Mouse (Mus musculus): ENCODE results near the gene Hdac10.

Hdac10 gene

DNA sequence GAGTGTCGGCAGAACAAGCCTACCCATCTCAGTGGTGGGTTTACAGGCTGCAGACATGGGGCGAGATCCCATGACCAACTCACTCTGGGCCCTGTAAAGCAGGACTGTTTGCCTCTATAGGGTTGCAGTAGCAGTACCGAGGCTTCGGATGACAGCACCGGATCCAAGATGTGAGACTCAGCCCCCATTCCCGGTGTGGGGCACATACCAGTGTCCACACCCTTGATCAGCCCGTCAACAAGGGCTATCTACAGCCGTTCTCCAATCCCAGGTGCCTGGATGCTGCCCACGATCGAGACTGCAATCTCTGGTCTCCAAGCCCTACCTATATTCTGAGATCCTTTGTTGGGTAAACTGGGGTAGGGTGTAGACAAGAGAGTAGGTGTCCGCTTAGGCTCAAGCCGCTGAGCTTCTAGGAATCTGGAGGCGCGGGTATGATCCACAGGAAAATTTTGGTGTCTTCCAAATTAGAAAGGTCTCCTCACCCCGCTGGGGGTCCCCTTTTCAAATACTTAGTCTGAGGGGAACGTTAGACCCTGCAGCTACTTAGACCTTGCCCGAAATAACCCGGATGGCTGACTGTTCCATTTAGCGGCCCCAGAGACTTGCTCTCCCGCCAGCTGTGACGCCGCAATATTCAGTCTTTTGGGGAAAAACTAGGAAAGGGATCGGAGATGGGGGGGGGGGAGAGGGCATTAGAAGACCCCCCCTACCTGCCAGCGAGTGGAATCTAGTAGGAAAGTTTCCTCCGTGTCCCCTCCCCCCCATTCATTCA, 20.2 kb upstream of the Hdac10 start:
- no peak for DNase-seq (ENCODE audit: low spot score)

DNA sequence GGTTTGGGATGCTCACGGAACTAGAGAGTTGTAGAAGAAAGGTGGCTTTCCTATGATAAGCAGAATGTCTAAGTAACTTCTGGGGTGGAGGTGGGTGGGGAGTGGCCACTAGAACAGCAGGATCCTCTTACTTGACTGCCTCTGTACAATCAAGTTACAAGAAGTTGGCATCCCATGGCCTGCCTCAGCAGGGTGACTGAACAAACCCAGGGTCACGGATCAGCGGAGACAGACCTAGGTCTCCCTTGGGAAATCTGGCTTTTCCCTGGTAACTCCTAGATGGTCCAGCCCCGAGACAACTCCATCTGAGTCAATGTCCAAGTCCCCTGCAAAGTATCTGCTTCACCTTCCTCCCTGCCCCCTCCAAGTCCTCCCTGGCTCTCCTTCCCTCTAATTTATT, 19.4 kb upstream of the Hdac10 start:
- DNase-seq (ENCODE audit: low spot score): no peak

DNA sequence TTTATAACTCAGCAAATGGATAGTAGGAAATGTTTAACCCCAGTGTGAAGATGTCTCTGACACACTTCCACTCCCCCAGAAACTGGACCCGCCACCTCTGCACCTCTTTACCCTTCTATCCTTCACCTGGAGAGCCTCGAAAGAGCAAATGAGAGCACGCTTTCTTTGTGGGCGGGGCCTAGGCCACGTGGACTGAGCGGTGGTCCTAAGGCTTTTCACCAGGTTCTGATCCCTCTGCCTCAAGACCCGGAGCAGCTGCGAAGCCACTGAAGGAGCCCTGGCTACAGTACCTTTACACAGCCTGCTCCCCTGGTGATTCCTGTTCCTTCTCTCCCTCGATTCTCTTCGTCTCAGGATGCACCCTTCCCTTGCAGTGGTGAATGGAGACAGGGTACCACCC, 19.0 kb upstream of the Hdac10 start:
- no peak for DNase-seq (ENCODE audit: low spot score)

DNA sequence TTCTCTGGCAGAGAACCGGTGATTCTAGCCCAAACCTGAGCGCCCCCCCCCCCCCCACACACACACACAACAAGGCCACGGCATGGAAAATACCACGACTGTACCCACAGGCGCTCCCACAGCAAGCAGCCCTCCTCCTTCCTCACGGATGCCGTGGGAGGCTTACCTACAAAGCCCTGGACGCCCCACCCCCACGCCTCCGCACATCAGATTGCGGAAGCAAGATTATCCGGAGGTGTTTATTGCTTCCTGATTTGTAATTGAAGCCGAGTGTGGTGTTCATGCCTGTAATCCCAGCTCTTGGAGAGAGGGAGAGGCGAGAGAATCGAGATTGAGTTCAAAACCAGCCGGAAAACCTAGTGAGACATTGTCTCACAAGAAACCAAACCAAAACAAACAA, 18.5 kb upstream of the Hdac10 start:
- DNase-seq (ENCODE audit: low spot score): no peak

DNA sequence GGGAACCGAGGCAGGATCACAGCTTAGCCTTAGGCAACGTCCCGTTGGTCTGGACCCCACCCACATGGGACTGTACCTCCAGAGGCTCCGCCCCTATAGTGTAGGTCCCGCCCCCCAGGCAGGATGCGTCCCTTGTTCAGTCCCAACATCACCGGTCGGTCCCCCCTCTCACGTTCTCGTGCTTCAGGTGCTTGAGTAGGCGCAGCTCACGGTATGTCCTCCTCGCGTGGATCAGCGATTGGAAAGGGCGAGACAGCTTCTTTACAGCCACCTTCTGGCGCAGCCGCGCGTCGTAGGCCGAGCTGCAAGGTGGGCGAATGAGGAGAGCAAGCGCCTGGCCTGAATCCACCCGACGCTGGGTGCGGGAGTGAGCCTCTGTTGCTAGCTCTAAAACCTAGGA, 18.0 kb upstream of the Hdac10 start:
- no peak for DNase-seq (ENCODE audit: low spot score)

DNA sequence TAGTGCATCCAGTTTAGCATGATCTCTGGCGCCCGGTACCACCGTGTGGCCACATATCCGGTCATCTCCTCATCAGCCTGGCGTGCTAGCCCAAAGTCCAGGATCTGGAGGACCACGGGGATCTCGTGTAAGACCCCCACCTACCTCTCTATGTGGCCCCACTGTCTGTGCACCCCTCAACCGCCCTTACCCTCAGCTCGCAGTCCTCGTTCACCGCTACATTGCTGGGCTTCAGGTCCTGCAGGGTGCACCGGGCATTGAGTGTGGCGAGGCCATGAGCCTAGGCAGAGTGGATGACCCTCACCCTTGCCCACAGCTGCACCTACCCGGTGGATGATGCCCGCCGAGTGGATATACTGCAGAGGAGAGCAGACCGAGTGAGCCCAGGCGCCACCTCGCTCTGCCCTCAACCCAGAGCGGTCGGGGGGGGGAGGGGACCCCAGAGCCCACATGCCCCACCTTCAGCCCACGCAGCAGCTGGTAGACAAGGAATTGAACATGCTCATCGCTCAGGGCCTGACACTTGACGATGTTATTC, 17.4 kb upstream of the Hdac10 start:
- no peak for DNase-seq (ENCODE audit: low spot score)

DNA sequence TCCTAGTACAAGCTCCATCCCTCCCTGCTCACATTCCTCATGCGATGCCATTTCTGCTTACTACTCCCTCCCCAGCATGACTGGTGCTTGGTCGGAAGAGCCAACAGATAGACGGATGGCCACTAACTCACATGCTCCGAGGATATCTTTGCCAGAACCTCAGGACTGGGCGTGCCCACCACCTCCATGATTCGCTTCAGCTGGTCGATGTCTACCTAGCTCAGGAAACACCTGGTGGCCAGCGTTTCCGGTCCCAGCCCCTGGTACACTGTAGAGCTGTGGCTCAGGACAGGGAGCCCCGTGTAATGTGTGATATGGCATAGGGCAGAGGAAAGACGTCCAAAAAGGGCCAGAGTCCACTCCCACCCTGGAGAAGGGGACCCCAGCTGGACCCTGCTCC, 16.5 kb upstream of the Hdac10 start:
- DNase-seq (ENCODE audit: low spot score): no peak

DNA sequence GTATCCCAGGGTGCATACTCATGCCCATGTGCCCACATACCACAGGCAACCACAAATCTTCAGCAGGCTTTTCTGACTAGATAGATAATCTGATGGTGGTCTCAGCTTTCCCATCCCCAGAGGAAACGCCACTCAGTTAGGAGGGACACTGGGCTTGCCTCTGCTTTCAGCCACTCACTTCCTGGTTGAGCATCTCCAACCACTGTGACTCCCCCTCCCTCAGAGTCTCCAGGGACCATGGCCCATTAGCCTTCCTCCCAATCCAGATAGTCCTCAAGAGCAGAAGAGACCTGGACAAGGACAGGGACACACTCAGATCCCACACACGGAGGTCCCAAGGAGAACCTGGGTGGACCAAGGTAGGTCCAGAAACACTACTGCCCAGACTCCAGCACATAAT, 14.6 kb upstream of the Hdac10 start:
- no peak for DNase-seq (ENCODE audit: low spot score)

DNA sequence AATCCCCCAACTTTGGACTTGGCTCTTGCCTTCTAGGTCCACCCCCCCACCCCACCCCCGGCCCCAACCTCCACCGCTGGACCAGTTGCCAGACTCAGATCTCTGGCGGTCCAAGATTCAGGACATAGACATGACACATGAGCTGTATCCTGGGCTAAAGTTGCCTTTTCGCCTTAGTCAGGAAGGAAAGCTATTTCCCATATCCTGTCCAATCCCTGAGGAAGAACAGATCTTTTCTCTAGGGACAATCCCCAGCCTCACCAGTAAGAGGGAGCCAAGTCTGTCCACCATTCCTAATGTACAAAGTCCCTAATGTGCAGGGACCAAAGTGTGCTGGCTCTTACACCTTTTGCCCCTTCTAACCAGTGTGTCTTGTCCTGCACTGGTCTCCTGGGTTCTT, 13.4 kb upstream of the Hdac10 start:
- DNase-seq (ENCODE audit: low spot score): no peak

DNA sequence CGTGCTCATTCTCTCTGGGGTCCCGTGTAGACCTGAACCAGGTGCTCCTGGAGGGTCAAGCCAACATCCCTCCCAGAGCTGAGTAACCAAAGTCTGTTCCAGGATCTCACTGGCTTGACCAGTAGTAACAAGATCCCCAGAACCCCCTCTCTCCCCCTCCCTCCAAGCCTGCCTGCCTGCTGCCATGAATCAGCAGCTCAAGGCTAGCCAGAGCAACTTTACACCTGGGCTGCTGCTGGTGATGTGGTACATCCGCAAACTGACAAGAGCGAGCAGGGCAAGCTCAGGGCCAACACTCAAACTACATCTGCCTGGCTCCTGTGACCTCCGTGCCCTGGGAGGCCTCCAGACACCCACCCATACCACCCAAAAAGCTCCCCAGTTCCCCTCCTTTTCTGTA, 12.9 kb upstream of the Hdac10 start:
- no peak for DNase-seq (ENCODE audit: low spot score)

DNA sequence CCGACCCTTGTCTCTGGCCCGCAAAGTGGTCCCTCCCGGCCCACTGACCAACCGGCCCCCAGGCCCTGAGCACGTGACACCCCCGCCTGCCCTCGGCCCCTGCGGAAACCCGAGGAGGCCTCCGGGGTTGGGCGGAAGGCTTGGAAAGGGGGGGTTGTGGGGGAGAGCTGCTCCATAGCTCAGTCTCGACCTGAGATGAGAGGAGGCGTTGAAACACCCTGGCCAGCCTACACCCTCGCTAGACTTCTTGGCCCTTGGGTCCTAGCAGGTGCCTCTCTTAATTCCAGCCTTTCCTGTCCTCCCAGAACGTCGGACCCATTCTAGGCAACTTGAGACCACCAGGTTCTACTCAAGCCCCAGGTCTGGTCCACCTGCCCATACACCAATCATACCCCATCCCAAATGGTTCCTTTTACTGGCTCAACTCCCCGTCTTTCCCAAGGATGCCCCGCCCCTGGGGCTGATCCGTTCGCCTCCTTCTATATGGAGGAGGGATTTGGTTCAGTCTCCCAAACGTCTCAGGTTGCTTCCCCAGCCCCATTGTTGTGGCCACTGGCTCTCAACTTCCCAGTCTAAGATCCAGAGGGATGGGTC, 12.3 kb upstream of the Hdac10 start, which contains the start of gene Mapk12:
TSS of gene Mapk12 (minus strand) at position 45 of the 594 bp plus-strand sequence.
- no peak for DNase-seq (ENCODE audit: low spot score)

DNA sequence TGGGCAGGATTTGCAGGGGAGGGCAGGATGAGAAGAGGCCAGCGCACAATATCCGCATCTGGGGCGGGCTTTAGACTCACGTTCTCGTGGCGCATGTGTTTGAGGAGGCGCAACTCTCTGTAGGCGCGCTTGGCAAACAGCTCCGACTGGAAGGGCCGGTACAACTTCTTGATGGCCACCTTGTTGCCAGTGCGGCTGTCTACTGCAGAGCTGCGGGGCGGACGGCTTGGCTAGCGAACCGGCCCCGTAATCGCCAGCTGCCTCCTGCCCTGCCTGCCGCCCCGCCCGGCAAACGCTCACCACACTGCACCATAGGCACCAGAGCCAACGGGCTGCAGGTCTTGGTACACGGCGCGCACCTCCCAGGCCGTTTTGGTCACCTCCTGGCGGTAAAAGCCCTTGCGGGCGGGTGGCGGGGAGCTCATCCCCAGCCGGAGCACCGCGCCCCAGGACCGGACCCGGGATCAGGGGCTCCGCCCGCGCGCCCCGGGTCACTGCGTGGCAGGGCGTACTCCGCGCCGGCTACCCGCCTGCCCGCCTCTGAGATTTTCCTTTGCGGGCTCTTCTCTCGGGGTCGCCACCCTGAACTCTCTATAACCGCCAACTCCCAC, 11.7 kb upstream of the Hdac10 start:
- DNase-seq (ENCODE audit: low spot score): no peak

DNA sequence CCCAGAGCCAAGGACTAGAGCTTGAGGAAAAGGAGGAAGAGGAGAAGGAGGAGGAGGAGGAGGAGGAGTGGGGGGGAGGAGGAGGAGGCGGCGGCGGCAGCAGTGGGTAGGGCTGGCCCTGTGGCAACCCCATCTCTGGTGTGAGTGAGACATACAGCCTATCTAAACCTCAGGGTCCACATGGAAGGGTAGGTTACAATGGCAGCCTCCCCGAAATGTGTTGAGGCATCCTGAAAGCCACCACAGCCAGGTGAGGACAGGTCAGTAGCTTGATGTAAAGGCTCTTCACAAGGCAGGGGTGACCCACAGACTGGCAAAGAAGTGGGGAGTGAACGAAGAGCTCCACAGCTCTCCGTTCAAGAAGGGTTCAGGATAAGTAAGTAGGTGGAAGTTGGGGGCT, 10.0 kb upstream of the Hdac10 start:
- DNase-seq (ENCODE audit: low spot score): no peak

DNA sequence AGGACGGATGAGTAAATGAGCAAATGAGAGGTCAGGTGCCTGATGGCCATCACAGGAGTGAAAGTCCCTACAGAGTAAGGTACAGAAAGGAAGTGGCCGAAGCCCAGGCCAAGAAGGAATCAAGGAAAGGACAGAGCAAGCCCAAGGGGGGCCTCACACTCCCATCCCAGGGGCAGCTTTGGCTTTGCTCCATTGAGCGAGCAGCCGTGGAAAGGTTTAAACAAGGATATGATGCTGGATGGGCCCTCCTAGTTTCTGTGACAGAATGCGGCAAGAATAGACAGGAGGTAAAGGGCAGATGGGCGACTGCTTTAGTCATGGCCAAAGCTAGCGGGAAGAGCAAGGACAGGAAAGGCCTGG, 9.5 kb upstream of the Hdac10 start:
- DNase-seq (ENCODE audit: low spot score): no peak

DNA sequence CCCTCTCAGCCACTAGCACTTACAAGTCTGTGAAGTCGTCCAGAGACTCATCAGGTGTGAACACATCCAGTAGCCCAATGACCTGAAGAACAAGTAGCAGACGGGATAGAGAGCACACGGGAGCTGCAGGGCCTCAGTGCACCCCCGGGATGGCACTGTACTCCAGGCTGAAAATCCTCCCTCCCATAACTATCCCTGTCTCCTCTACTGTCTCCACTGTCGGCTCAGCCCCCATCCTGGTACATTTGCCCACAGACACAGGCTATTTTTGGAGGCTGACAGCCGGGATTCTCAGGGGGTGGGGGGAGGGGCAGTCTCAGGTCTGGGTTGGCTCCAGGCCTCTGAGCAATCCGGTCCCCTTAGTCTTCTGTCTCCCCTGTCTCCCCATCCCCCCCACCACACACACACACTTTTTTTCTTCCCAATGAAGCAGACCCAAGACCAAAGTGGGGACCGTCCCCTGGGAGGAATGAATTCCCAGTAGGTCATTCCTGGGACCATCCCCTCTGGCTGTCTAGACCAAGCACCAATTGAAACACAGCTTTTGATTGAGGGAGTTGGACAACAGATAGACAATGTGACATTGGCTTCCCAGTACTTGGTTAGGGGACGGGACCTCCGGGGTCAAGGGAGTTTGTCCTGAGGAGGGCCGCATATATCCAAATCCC, 9.0 kb upstream of the Hdac10 start:
- no peak for DNase-seq (ENCODE audit: low spot score)

DNA sequence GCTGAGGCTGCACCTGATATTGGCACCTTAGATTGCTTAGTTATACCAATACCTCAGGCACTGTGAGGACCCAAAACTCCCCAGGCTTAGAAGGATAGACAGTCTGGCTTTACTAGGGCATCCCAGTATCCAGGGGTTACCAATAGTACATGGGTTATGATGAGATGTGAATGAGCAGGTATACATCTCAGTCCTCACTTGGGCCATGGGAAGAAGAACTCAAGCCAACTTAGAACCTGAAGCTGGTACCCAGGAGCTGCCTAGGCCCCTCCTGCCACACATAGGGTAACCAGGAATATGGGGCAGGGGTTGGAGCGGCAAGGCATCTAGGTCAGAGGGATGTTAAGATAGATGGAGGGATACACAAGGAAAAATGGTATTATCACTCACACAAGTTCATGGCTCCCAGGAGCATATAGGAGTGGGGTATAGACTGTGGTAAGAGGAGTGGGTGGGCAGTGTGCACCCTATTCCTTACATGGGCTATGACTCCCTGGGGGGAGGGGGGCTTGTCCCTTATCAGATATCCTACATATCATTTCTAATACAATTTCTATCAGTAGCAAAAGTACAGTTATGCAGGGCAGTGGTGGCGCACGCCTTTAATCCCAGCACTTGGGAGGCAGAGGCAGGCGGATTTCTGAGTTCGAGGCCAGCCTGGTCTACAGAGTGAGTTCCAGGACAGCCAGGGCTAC, 8.1 kb upstream of the Hdac10 start:
- no peak for DNase-seq (ENCODE audit: low spot score)

DNA sequence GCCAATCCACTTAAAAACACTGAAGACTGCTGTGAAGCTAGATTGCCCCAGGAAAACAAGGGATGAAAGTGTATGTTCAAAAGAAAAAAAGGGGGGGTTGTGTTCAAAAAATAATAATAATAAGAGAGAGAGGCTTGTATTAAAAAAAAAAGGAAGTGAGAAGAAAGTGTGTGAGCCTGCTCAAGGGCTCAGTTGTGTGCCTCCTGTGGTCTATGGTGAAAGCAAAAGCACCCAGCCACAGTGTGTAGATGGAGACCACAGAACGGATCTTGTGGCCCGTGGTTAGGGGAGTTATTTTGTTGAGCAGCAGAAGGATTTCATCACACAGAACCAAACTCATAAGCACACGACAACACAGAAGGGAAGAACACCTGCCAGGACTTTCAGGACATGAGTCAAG, 2.8 kb upstream of the Hdac10 start:
- DNase-seq (ENCODE audit: low spot score): no peak

DNA sequence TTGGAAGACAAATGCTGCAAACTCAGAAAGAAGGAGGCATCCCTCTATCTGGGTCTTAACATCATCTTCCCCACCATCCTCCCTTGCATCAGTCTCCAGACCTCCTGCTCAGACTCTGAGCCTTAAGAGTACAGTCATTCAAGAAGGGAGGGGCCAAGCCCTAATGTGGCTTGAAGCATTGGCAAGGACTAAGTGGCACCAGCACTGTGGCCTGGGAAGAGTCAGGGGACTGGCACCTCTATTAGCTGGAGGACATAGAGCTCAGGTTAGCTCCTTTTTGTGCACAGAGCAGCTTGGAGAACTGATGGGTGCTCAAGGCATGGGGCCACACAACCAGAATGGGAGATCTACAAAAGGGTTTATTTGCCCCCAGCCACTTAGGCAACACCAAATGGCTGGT, 1.7 kb upstream of the Hdac10 start:
- no peak for DNase-seq (ENCODE audit: low spot score)

DNA sequence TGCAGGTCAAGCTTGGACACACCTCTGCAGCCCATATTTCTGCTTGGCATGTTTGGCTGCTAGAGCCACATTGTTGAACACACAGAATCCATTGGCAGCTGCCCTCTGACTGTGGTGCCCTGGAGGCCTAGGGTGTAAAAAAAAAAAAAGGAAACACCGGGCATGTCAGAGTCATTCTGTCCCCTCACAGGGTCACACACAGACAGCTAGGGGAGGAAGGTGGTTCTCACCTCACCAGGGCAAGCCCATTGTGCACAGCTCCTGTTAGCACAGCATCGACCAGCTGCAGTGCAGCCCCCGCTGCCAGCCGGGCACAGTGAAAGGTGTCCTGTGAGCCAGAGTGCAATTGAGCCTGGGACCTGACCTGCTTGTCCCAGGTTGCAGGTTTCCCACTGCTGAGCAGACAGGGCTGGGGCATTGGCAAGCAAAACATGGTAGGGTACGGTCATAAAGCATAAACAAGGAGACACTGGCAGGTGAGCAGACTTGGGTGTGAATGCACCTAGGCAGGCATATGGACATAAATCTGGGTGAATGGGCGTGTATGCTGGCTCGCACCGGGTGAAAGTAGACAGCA, 1.0 kb downstream of the Hdac10 start:
- no peak for DNase-seq (ENCODE audit: low spot score)

DNA sequence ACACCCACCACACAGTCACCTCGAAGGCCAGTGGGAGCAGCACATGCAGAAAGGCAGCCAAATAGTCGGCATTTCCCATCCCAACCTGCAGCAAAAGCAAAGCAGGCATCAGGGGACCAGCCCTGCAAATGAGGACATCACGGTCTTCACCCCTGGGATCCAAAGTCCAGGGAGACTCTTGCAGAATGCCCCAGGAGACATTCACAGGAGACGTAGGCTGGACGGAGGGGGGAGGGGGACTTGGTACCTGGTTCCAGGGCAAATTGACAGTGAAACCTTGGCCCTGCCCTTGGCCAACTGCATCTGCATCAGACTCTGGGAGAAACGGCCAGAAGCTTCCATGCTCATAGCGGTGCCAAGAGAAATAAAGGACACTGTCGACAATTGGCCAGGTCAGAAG, 1.9 kb downstream of the Hdac10 start:
- no peak for DNase-seq (ENCODE audit: low spot score)

DNA sequence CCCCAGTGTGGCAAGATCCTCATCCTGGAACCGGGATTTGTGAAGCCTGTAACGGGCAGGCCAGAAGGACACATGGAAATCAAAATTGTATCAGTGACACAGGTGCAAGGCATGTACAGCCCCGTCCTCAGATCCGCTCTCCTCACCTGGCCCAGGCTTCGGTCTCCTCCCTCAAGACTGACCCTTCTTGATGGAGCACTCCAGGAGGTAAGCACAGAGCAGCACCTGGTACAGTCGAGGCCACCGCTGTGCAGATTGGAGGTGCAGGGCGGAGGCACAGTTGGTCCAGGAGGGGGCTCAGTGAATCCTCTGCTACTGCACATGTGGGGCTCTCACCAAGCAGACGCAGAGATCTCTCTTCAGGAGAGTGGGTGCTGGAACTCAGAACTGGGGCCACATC, 3.1 kb downstream of the Hdac10 start:
- DNase-seq (ENCODE audit: low spot score): no peak

DNA sequence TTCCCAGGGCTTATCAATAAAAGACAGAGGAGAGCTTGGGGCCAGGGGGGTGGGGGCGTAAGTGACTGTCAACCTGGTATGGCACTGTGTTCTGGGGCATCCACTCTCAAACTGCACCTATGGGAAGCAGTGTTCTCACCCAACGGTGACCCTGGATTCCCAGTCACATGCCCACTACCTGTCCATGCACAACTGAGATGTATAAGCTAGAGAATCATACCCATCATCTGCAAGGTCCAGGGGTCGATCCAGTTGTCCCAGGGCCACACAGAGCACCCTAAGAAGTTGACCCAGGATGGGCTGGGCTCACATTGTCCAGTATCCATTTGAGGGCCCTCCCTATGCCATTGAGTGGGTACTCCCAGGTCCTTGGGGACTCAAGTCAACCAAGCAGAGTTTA, 4.2 kb downstream of the Hdac10 start:
- no peak for DNase-seq (ENCODE audit: low spot score)
